Mouse (Mus musculus): Measurements from ENCODE around the gene Tex261. TPM values are rescaled to one million over a fixed set of nuclear protein-coding genes. Genes with fewer than 3 reads are reported as not detected.

The Tex261 gene
- polyA plus RNA-seq, 1 experiment from 2014 or later, result 83.5 TPM

DNA sequence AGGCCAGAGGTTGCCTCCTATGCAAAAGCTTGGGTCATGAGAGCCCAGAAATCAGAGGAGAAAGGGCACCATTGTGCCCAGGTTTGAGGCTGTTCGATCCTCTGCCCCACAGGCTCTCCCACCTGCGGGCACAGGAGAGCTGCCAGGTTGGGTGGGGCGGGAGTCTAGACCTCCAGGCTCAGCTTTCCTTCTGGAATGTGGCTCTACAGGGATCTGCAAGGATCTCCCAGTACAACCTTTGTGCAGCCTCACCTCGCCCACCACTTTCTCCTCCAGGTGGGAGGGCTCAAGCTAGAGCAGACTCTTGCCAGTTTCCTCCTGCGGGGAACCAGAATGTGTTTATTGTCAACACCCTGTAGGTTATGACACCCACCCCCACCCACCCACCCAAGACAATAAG is 31.1 kb downstream of the Tex261 start:
- Histone ChIP-seq H3K4me1 (peaks cover 30% of the 10 kb centered on the region), H3K4me3 (no peak overlapping the region), H3K27me3 (ENCODE audit: low read depth, poor library complexity, severe bottlenecking) (peaks cover 68% of the 10 kb centered on the region), H3K9me3 (replicated peaks) (no peaks in the 10 kb centered on the region), H3K27ac (no peak overlapping the region), H3K36me3 (no peaks in the 10 kb centered on the region)
- no peak for DNase-seq (ENCODE audit: low spot score)
- WGBS, result 62% methylated on average over 5 of the region's 5 CpGs

DNA sequence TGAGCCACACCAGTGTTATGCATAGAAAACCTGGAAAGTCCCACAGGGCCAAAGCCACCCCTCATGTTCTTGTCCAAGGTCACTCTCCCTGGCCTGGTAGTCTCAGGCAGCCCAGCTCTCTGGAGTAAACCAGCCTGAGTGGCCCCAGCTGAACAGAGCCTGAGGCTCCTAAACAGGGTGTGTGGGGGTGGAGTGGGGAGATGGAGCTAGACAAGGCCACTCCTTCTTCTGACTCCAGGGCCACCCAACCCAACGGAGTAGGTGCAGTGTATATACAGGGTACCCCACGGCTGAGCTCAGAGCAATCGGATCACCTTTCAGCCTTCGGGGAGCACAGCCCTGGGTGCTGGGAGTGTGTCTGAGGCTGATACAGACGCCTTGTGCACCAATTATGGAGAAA is 31.5 kb downstream of the Tex261 start:
- WGBS, result 72% methylated on average over 5 of the region's 5 CpGs
- DNase-seq (ENCODE audit: low spot score), result no peak
- H3K36me3 ChIP-seq, result no peaks in the 10 kb centered on the region
- no peak overlapping the region for H3K27ac ChIP-seq
- H3K4me1 ChIP-seq, result peaks cover 26% of the 10 kb centered on the region
- no peaks in the 10 kb centered on the region for H3K9me3 ChIP-seq (replicated peaks)
- H3K27me3 ChIP-seq (ENCODE audit: low read depth, poor library complexity, severe bottlenecking), result peaks cover 68% of the 10 kb centered on the region
- H3K4me3 ChIP-seq, result no peak overlapping the region

DNA sequence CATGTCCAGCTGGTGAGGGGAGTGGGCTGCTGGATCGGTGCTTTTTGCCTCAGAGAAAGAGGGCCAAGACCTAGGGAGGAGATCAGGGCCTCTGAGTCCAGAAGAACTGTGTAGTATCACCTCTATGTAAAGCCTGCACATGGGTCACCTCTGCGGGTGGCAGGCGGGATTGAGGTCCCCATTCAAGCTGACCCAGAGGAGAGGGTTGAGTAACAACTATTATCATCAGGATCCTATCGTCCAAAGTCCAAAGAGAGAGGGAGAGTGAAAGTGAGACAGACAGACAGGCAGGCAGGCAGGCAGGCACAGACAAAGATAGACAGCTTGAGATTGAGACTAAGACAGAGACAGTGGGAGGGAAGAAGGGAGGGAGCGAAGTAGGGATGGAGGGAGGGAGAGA is 32.4 kb downstream of the Tex261 start:
- no peak for DNase-seq (ENCODE audit: low spot score)
- H3K4me1 ChIP-seq, result peaks cover 18% of the 10 kb centered on the region
- no peaks in the 10 kb centered on the region for H3K36me3 ChIP-seq
- peaks cover 64% of the 10 kb centered on the region for H3K27me3 ChIP-seq (ENCODE audit: low read depth, poor library complexity, severe bottlenecking)
- 62% methylated on average over 5 of the region's 5 CpGs for WGBS
- H3K4me3 ChIP-seq, result no peak overlapping the region
- no peak overlapping the region for H3K27ac ChIP-seq
- H3K9me3 ChIP-seq (replicated peaks), result no peaks in the 10 kb centered on the region

GRCm38 (mm10) chr6:83742761-83743160 is 32.9 kb downstream of the Tex261 start, which contains the start of gene Atp6v1b1:
Gene Atp6v1b1 (plus strand): TSS chr6:83742990.
- Histone ChIP-seq H3K27me3 (ENCODE audit: low read depth, poor library complexity, severe bottlenecking) (peaks cover 61% of the 10 kb centered on the region), H3K36me3 (no peaks in the 10 kb centered on the region), H3K27ac (no peak within 1 kb of the TSS), H3K4me1 (peaks cover 18% of the 10 kb centered on the region), H3K4me3 (no peak within 1 kb of the TSS), H3K9me3 (replicated peaks) (no peaks in the 10 kb centered on the region)
- 61% methylated on average over 5 of the region's 5 CpGs for WGBS
- no peak for DNase-seq (ENCODE audit: low spot score)

- no peak overlapping the region for H3K4me3 ChIP-seq
- peaks cover 35% of the 10 kb centered on the region for H3K27me3 ChIP-seq (ENCODE audit: low read depth, poor library complexity, severe bottlenecking)
- H3K36me3 ChIP-seq, result 0 out of 2 replicates have a peak, but pooled peaks cover 4% of the 10 kb centered on the region
- DNase-seq (ENCODE audit: low spot score), result no peak
- no peak overlapping the region for H3K27ac ChIP-seq
- H3K9me3 ChIP-seq (replicated peaks), result 0 out of 2 replicates have a peak, but pooled peaks cover 2% of the 10 kb centered on the region
- H3K4me1 ChIP-seq, result peaks cover 8% of the 10 kb centered on the region
- WGBS, result 86% methylated on average over 6 of the region's 6 CpGs
Measured at GRCm38 (mm10) chr6:83738596-83738995, 37.0 kb downstream of the Tex261 start.

- 31% methylated on average over 13 of the region's 13 CpGs for WGBS
- Histone ChIP-seq H3K4me3 (0 out of 2 replicates have a peak overlapping the region, but pooled peaks have one; percentile 12), H3K36me3 (0 out of 2 replicates have a peak, but pooled peaks cover 4% of the 10 kb centered on the region), H3K9me3 (replicated peaks) (0 out of 2 replicates have a peak, but pooled peaks cover 2% of the 10 kb centered on the region), H3K27ac (0 out of 2 replicates have a peak overlapping the region, but pooled peaks have one; percentile 6), H3K27me3 (ENCODE audit: low read depth, poor library complexity, severe bottlenecking) (peaks cover 25% of the 10 kb centered on the region), H3K4me1 (peaks cover 8% of the 10 kb centered on the region)
- no peak for DNase-seq (ENCODE audit: low spot score)
Measured at GRCm38 (mm10) chr6:83737311-83737710, 38.3 kb downstream of the Tex261 start.

GRCm38 (mm10) chr6:83731128-83731527 is 44.5 kb downstream of the Tex261 start:
- 25% methylated on average over 5 of the region's 5 CpGs for WGBS
- H3K9me3 ChIP-seq (replicated peaks), result 0 out of 2 replicates have a peak, but pooled peaks cover 2% of the 10 kb centered on the region
- DNase-seq (ENCODE audit: low spot score), result peak; percentile 87

DNA sequence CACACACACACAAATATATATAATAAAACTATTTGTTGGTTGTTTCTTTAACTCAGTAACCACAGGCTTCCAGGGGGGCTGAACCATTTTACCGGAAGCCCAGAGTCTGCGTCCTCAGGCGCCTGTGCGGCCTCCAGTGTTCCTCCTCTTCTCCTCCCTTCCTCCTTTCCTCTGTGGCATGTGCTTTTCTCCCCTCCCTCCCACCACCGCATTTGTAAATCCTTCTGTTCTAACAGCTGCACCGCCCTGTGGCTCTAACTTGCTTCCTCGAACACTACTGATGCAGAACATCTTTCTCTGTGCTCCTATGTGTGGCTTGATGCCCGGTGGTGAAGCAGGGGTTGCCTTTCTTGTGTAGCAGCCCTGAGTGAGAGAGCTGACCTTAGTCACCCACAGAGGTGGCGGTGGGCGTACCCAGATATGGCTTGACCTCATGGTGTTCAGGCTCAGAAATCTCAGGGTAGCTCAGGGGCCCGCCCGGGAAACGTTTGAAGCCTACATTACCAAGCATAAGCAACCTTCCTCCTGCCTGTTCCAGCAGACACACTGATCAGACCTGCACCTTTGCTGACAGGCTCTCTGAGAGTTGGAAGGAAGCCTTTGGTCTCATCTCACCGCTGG is 46.2 kb downstream of the Tex261 start:
- H3K27me3 ChIP-seq (ENCODE audit: low read depth, poor library complexity, severe bottlenecking), result peaks cover 32% of the 10 kb centered on the region; the same call in 1 of the 2 replicates
- DNase-seq (ENCODE audit: low spot score), result no peak
- H3K9me3 ChIP-seq (replicated peaks), result 0 out of 2 replicates have a peak, but pooled peaks cover 2% of the 10 kb centered on the region
- 0 out of 2 replicates have a peak, but pooled peaks cover 4% of the 10 kb centered on the region for H3K36me3 ChIP-seq
- no peak overlapping the region for H3K27ac ChIP-seq
- H3K4me3 ChIP-seq, result no peak overlapping the region
- H3K4me1 ChIP-seq, result no peaks in the 10 kb centered on the region
- WGBS, result 71% methylated on average over 14 of the region's 14 CpGs

More at GRCm38 (mm10) chr6:83731128-83731527, 44.5 kb downstream of the Tex261 start:
- H3K36me3 ChIP-seq, result 0 out of 2 replicates have a peak, but pooled peaks cover 4% of the 10 kb centered on the region
- H3K4me3 ChIP-seq, result no peak overlapping the region
- peaks cover 27% of the 10 kb centered on the region; the same call in 1 of the 2 replicates for H3K27me3 ChIP-seq (ENCODE audit: low read depth, poor library complexity, severe bottlenecking)
- H3K4me1 ChIP-seq, result no peaks in the 10 kb centered on the region
- no peak overlapping the region for H3K27ac ChIP-seq

GRCm38 (mm10) chr6:83728488-83728887 is 47.1 kb downstream of the Tex261 start:
- Histone ChIP-seq H3K27ac (no peak overlapping the region), H3K9me3 (replicated peaks) (no peaks in the 10 kb centered on the region), H3K4me3 (no peak overlapping the region), H3K27me3 (ENCODE audit: low read depth, poor library complexity, severe bottlenecking) (peaks cover 38% of the 10 kb centered on the region; the same call in 1 of the 2 replicates), H3K4me1 (no peaks in the 10 kb centered on the region), H3K36me3 (no peaks in the 10 kb centered on the region)
- 93% methylated on average over 3 of the region's 3 CpGs for WGBS
- peak; percentile 42 for DNase-seq (ENCODE audit: low spot score)

DNA sequence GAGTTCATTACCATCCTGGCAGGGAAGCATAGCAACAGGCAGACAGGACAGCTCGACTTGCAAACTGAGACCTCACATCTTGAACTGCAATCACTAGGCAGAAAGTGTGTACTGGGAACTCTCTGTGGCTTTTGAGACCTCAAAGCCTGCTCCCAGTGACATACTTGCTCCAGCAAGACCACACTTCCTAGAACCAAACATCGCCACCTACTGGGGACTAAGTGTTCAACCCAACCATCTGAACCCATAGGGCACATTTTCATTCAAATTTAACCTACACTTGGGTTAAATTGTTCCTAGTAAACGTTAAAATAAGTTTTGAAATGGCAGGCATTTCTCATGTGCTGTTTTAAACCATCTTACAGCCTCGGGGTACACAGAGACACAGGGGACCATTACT is 48.4 kb downstream of the Tex261 start:
- peaks cover 43% of the 10 kb centered on the region for H3K27me3 ChIP-seq (ENCODE audit: low read depth, poor library complexity, severe bottlenecking)
- no peak overlapping the region for H3K27ac ChIP-seq
- WGBS, result 44% methylated on average over 4 of the region's 4 CpGs
- H3K36me3 ChIP-seq, result no peaks in the 10 kb centered on the region
- no peak overlapping the region for H3K4me3 ChIP-seq
- H3K9me3 ChIP-seq (replicated peaks), result no peaks in the 10 kb centered on the region
- 0 out of 2 replicates have a peak, but pooled peaks cover 4% of the 10 kb centered on the region for H3K4me1 ChIP-seq
- DNase-seq (ENCODE audit: low spot score), result no peak

DNA sequence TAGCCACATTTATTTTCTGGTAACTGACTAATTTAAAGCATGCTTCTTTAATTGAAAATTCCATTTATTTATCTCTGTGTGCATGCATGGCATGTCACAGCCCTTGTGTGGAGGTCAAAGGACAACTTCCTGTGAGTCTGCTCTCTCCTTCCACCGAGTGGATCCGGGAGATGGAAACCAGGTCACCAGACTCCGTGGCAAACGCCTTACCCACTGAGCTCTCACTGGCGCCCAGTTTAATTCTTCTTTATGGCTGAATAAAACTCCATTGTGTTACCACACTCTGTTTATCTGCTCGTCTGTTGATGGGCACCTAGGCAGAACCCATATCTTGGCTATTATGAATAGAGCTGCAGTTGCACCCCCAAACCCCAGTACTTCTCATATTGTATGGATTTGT is 53.1 kb downstream of the Tex261 start:
- 25% methylated on average over 6 of the region's 6 CpGs for WGBS

More for the DNA sequence above, 53.1 kb downstream of the Tex261 start:
- Histone ChIP-seq H3K27ac (no peak overlapping the region), H3K9me3 (replicated peaks) (no peaks in the 10 kb centered on the region), H3K27me3 (ENCODE audit: low read depth, poor library complexity, severe bottlenecking) (peaks cover 68% of the 10 kb centered on the region), H3K36me3 (no peaks in the 10 kb centered on the region), H3K4me1 (0 out of 2 replicates have a peak, but pooled peaks cover 4% of the 10 kb centered on the region), H3K4me3 (no peak overlapping the region)
- DNase-seq (ENCODE audit: low spot score), result no peak

All from limb, embryonic 10.5 days (tissue).